Mouse (Mus musculus) heart, postnatal 0 days (tissue): Measurements from ENCODE around the gene Taf1d. TPM values are rescaled to one million over a fixed set of nuclear protein-coding genes. Genes with fewer than 3 reads are reported as not detected.
"Not testable (repeated sequence)": the region's sequence is repeated elsewhere in the genome, so short reads cannot be mapped to it uniquely, and the experiment has no call there.

Source experiments
- ATAC-seq: fragments of 200-750 bp; cut with Nextera tagmentation; 2 replicates; pipeline ENCODE4 v1.8.0; 2017; ENCODE audit warnings: low read depth, moderate number of reproducible peaks, moderate library complexity; ENCODE audit not compliant: insufficient read depth
- DNase-seq: peaks from one replicate; pipeline ENCODE4 v3.0.0-alpha.2; 2016; ENCODE audit warnings: low spot score
- H3K27ac ChIP-seq: fragments of 300-500 bp; sonication (generic); 2 replicates; pipeline ENCODE4 v1.5.1; 2014; ENCODE audit warnings: low read depth, mild to moderate bottlenecking
- H3K27me3 ChIP-seq: fragments of 300-500 bp; sonication (generic); 2 replicates; pipeline ENCODE4 v1.6.1; 2014; ENCODE audit warnings: low read length, mixed read lengths; ENCODE audit not compliant: control insufficient read depth, insufficient read depth
- H3K36me3 ChIP-seq: fragments of 300-500 bp; sonication (generic); replicated peaks from 2 replicates; pipeline ENCODE4 v1.6.1; 2014; ENCODE audit warnings: low read length, mixed read lengths; ENCODE audit not compliant: control insufficient read depth, insufficient read depth
- H3K4me1 ChIP-seq: fragments of 300-500 bp; sonication (generic); 2 replicates; pipeline ENCODE4 v1.6.1; 2014; ENCODE audit warnings: antibody characterized with exemption; ENCODE audit not compliant: control insufficient read depth, insufficient read depth
- H3K4me2 ChIP-seq: fragments of 300-500 bp; sonication (generic); 2 replicates; pipeline ENCODE4 v1.6.1; 2014; ENCODE audit warnings: low read depth, mild to moderate bottlenecking, low read length, moderate library complexity
- H3K4me3 ChIP-seq: fragments of 300-500 bp; sonication (generic); 2 replicates; pipeline ENCODE4 v1.5.1; 2014; ENCODE audit warnings: low read depth, low read length
- H3K9ac ChIP-seq: fragments of 300-500 bp; sonication (generic); replicated peaks from 2 replicates; pipeline ENCODE4 v1.6.1; 2014; ENCODE audit warnings: low read depth, low read length, mixed read lengths
- H3K9me3 ChIP-seq: fragments of 300-500 bp; sonication (generic); replicated peaks from 2 replicates; pipeline ENCODE4 v1.6.1; 2016; ENCODE audit warnings: low read length; ENCODE audit not compliant: control insufficient read depth
- CTCF ChIP-seq: IDR thresholded peaks from 2 replicates; pipeline ENCODE4 v1.5.1; 2016; ENCODE audit warnings: antibody characterized with exemption, control low read depth, low read depth
- EP300 ChIP-seq: IDR thresholded peaks from 2 replicates; pipeline ENCODE4 v1.6.1; 2016; ENCODE audit warnings: antibody characterized with exemption, low read depth
- WGBS: fragments of 180-500 bp; shearing (Covaris S2); extraction: QIAGEN DNeasy Blood & Tissue Kit; methylation state at CpG from one replicate; pipeline ENCODE4 v1.1.7; 2014; 5-methylcytosine and 5-hydroxymethylcytosine counted together
- polyA plus RNA-seq: library from polyadenylated mRNA; unstranded; fragments of >200 nt; fragmentation: Nextera tagmentation; extraction: Ambion mirVana; gene quantifications from 2 replicates; pipeline ENCODE4 v1.2.1, GENCODE M21; 2015
- total RNA-seq: library from RNA; depleted of rRNA; stranded (reverse); fragments of >200 nt; gene quantifications from 2 replicates; pipeline ENCODE4 v1.2.3, GENCODE M21; 2014; ENCODE audit warnings: low replicate concordance

Gene Taf1d
- total and polyA plus RNA-seq, 2 experiments from 2014 or later, result 25.9 to 119 TPM

DNA sequence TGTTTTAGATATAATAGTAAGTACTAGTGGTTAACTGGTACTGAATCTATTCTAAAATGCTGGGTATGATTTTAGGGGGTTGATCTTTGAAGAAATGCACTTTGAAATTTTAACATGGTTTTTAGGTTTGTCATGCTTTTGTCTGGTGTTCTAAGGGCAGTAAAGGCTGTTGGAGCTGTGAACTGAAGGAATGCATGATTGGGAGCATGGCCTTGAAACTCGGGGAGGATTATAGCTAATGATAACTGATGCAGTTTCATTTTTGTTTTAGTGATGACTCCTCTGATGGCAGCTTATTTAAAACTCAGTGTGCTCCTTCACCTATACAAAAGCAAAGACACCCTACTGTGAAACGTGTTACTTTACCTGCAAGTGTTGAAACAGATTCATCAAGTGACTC lies 2.2 kb downstream of the Taf1d start:
- TF ChIP-seq CTCF (no peak), EP300 (no peak)
- WGBS, result 53% methylated on average over 2 of the region's 2 CpGs
- Histone ChIP-seq H3K36me3 (peaks cover 43% of the 10 kb centered on the region), H3K9ac (no peak overlapping the region), H3K27ac (no peak overlapping the region), H3K27me3 (no peaks in the 10 kb centered on the region), H3K4me1 (peaks cover 36% of the 10 kb centered on the region), H3K4me3 (0 out of 2 replicates have a peak overlapping the region, but pooled peaks have one; percentile 85), H3K4me2 (peak overlapping the region; percentile 77; the same call in 1 of the 2 replicates), H3K9me3 (no peaks in the 10 kb centered on the region)
- ATAC-seq (no peak), DNase-seq (no peak)

DNA sequence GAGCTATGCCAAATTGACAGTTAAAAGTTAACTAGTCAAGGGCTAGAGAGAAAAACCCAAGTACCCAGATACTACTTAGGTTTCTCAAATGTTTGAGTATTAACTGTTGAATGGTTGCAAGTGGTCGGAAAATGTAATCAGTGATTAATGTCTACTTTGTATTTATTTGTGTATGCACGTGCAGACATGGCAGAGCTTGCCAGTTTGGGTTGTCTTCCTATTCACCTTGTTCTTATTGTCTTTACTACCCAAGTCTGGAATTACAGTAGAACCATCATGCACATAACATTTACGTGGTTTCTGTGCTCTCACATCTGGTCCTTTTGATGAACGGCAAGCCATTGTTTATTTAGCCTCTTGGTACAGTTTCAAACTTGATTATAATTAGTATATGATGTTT lies 3.4 kb downstream of the Taf1d start:
- Histone ChIP-seq H3K4me3 (no peak overlapping the region), H3K27ac (no peak overlapping the region), H3K4me1 (peaks cover 36% of the 10 kb centered on the region), H3K9ac (no peak overlapping the region), H3K4me2 (no peak overlapping the region; the same call in 1 of the 2 replicates), H3K9me3 (no peaks in the 10 kb centered on the region), H3K27me3 (no peaks in the 10 kb centered on the region), H3K36me3 (peaks cover 55% of the 10 kb centered on the region)
- no peak for DNase-seq
- whole genome bisulfite sequencing, result 60% methylated on average over 4 of the region's 4 CpGs
- no peak for ATAC-seq
- TF ChIP-seq CTCF, result no peak
- no peak for TF ChIP-seq EP300

DNA sequence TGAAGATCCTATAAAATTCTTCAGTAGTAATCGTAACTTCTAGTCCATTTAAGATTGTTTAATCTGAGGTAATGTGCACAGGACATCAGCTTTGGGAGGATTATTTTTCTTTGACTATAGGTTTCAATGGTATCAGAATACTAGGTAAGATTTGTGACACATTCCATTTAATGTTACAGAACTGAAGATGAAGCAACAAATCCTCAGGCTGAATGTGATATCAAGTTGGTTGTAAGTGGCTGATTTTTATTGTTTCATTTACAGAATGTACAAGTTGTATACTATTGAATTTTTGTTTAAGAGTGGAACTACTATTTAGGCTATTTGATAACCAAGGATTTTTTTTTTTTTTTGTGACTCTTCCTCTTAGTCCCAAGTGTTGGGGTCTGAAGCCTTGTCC lies 4.2 kb downstream of the Taf1d start:
- ATAC-seq (no peak), DNase-seq (no peak)
- 85% methylated on average over 1 of the region's 1 CpGs for whole genome bisulfite sequencing
- Histone ChIP-seq H3K9ac (no peak overlapping the region), H3K27ac (no peak overlapping the region), H3K36me3 (peaks cover 62% of the 10 kb centered on the region), H3K27me3 (no peaks in the 10 kb centered on the region), H3K9me3 (no peaks in the 10 kb centered on the region), H3K4me1 (peaks cover 35% of the 10 kb centered on the region), H3K4me3 (no peak overlapping the region), H3K4me2 (no peak overlapping the region)
- TF ChIP-seq EP300, result no peak
- no peak for TF ChIP-seq CTCF

DNA sequence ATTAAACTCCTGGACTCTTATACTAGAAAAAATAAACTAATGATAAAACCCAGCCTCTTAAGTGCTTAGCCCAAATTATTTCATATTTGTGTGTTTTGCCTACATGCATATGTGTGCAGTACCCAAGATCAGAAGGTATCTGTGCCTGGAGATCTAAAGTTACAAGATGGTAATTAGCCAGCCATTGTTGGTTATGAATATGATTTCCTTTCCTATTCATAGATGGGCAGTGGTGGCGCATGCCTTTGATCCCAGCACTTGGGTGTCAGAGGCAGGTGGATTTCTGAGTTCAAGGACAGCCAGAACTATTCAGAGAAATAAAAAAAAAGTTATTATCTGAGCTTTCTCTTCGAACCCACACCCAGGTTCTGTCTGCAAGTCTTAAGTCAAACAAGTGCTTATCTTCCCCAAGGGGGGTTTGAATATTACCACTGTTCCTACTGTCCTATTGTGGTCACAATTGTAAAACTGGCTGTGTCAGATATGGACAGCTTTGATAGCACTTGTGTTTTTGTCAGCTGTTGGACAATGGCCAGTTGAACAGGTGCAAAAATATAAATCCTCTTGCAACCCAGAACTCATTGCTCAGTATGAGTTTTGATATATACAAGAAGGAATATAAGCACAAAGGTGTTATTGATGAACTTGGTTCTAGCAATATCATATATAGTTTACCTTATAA lies 6.2 kb downstream of the Taf1d start:
- H3K4me3 ChIP-seq, result no peak overlapping the region
- no peak overlapping the region for H3K4me2 ChIP-seq
- no peaks in the 10 kb centered on the region for H3K27me3 ChIP-seq
- peaks cover 23% of the 10 kb centered on the region for H3K4me1 ChIP-seq
- peaks cover 72% of the 10 kb centered on the region for H3K36me3 ChIP-seq
- H3K9ac ChIP-seq, result no peak overlapping the region
- 65% methylated on average over 2 of the region's 2 CpGs for WGBS
- H3K27ac ChIP-seq, result no peak overlapping the region
- ATAC-seq (no peak), DNase-seq (no peak)
- no peaks in the 10 kb centered on the region for H3K9me3 ChIP-seq
- no peak for TF ChIP-seq CTCF
- TF ChIP-seq EP300, result no peak

DNA sequence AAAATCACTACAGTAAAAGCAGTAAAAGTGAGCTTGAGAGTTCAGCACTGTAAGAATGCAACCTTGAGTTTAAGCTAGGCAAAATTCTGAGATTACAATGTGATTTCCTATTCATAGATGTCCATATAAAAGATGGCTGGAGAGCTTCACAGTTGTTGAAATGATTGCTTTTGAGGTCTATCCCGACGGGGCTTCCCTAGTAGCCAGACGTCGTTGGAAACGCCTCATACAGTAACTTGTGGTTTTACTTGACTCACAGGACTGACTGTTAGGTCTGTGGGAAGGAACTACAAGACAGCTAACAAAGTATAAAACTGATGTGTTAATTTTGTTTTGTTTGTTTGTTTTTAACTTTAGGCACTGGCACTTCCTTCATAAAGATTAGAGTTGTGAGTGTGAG lies 7.6 kb downstream of the Taf1d start:
- Histone ChIP-seq H3K4me3 (no peak overlapping the region), H3K27ac (no peak overlapping the region), H3K9ac (no peak overlapping the region), H3K27me3 (no peaks in the 10 kb centered on the region), H3K9me3 (no peaks in the 10 kb centered on the region), H3K36me3 (peaks cover 76% of the 10 kb centered on the region), H3K4me1 (0 out of 2 replicates have a peak, but pooled peaks cover 9% of the 10 kb centered on the region), H3K4me2 (no peak overlapping the region)
- WGBS, result 83% methylated on average over 5 of the region's 5 CpGs
- no peak for TF ChIP-seq CTCF
- TF ChIP-seq EP300, result no peak
- no peak for ATAC-seq
- no peak for DNase-seq

DNA sequence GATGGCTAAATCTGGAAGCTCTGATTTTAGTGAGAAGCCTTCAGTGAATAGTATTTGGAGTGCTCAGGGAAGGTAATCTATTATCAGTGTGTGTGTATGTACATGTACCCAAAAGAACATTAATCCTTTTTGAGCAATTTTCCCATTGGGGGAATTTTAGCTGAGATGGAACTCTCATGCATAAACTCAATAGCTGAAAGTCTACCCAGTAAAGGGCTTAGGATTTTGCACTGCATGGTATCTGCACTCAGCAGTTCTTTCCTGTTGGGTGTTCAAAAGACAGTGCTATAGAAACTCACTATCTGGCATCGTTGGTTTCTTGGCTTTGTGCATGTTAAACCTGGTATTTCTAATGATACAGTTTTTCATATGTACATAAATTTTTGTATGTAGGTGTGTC lies 8.6 kb downstream of the Taf1d start:
- TF ChIP-seq EP300 (no peak), CTCF (no peak)
- H3K27me3 ChIP-seq, result no peaks in the 10 kb centered on the region
- H3K9me3 ChIP-seq, result no peaks in the 10 kb centered on the region
- H3K4me2 ChIP-seq, result no peak overlapping the region
- no peak overlapping the region for H3K27ac ChIP-seq
- no peak overlapping the region for H3K9ac ChIP-seq
- H3K4me1 ChIP-seq, result no peaks in the 10 kb centered on the region
- peaks cover 66% of the 10 kb centered on the region for H3K36me3 ChIP-seq
- WGBS, result 92% methylated on average over 1 of the region's 1 CpGs
- H3K4me3 ChIP-seq, result no peak overlapping the region
- DNase-seq (no peak), ATAC-seq (no peak)

DNA sequence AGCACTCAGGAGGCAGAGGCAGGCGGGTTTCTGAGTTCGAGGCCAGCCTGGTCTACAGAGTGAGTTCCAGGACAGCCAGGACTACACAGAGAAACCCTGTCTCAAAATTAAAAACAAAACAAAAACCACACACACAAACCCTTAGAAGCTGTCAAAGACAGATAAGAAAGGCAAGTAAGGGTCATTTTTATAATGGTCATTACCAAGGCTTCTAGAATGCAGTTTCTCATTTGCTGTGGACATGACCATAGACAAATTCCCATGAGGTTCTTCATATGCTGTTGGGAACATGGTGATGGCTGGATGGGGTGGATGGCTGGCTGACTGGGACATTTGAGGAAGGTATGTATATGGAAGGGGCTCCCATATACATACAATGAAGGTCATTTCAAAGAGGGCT lies 10.3 kb downstream of the Taf1d start:
- WGBS, result 100% methylated on average over 1 of the region's 2 CpGs
- ATAC-seq, H3K9me3 ChIP-seq: not testable (repeated sequence)

More for the DNA sequence above, 10.3 kb downstream of the Taf1d start:
- not testable (repeated sequence) for H3K4me1 ChIP-seq, DNase-seq, H3K4me2 ChIP-seq, H3K27ac ChIP-seq, H3K27me3 ChIP-seq, H3K4me3 ChIP-seq, H3K9ac ChIP-seq
- peaks cover 50% of the 10 kb centered on the region for H3K36me3 ChIP-seq
